In genomic region chr2:144094721-144095120, GRCm38 (mm10) we compare ENCODE assay signal across 16 mouse cellular contexts.
"Had no signal": no experiment of that assay in that cellular context is flagged by ENCODE, and none has a peak within 500 bp of the region (broad histone marks: within the 10 kb centered on the region; RNA-seq: fewer than 3 reads in every experiment).

No protein-coding gene starts in this region.

- H3K27ac ChIP-seq: neural tube, embryonic 13.5 days; neural tube, embryonic 15.5 days; stomach, embryonic 15.5 days; stomach, postnatal 0 days had no signal

- H3K4me1 ChIP-seq: neural tube, embryonic 13.5 days; neural tube, embryonic 15.5 days; stomach, embryonic 15.5 days had no signal

- H3K9ac ChIP-seq: neural tube, embryonic 13.5 days; neural tube, embryonic 15.5 days; stomach, embryonic 15.5 days had no signal

- H3K36me3 ChIP-seq: neural tube, embryonic 13.5 days; neural tube, embryonic 15.5 days; stomach, embryonic 15.5 days had no signal

- DNase-seq: retina, postnatal 1 day; right cerebral cortex, adult 18-20 months; right cerebral cortex, postnatal 14 days; right cerebral cortex, postnatal 25 days; right cerebral cortex, postnatal 4 days; spleen, adult 18-20 months; thymus, adult 18-20 months; thymus, adult 2 months; thymus, postnatal 14 days; thymus, postnatal 25 days; thymus, postnatal 36 days; thymus, postnatal 4 days had no signal

- H3K4me2 ChIP-seq: neural tube, embryonic 13.5 days; neural tube, embryonic 15.5 days; stomach, embryonic 15.5 days had no signal

- H3K27me3 ChIP-seq: neural tube, embryonic 13.5 days; neural tube, embryonic 15.5 days; stomach, embryonic 15.5 days had no signal

- H3K9me3 ChIP-seq: neural tube, embryonic 13.5 days; neural tube, embryonic 15.5 days; stomach, embryonic 15.5 days had no signal

- H3K4me3 ChIP-seq: neural tube, embryonic 13.5 days; neural tube, embryonic 15.5 days; stomach, embryonic 15.5 days had no signal
